Mouse (Mus musculus) myocyte (in vitro differentiated cells): ENCODE measurements around the gene Setd3. TPM values are rescaled to one million over a fixed set of nuclear protein-coding genes. Genes with fewer than 3 reads are reported as not detected.

ENCODE experiments used
- H3K27me3 ChIP-seq: one replicate; pipeline ENCODE4 v1.6.1; 2011; ENCODE audit not compliant: control insufficient read depth, insufficient read depth, insufficient read length
- H3K36me3 ChIP-seq: one replicate; pipeline ENCODE4 v1.6.1; 2011; ENCODE audit not compliant: control insufficient read depth, insufficient read depth
- H3K4me2 ChIP-seq: one replicate; pipeline ENCODE4 v1.6.1; 2011; ENCODE audit warnings: low read depth, control low read depth
- H3K4me3 ChIP-seq: one replicate; pipeline ENCODE4 v1.5.1; 2011; ENCODE audit warnings: mild to moderate bottlenecking, control low read depth, moderate library complexity
- H3K79me2 ChIP-seq: one replicate; pipeline ENCODE4 v1.6.1; 2011; ENCODE audit not compliant: control insufficient read depth, insufficient read depth
- H3ac ChIP-seq: one replicate; pipeline ENCODE4 v1.6.1; 2011; ENCODE audit not compliant: control insufficient read depth, insufficient read length
- CEBPB ChIP-seq: IDR thresholded peaks from 2 replicates; pipeline ENCODE4 v1.6.1; 2011; ENCODE audit warnings: mild to moderate bottlenecking, moderate library complexity; ENCODE audit not compliant: poor library complexity, insufficient read depth, severe bottlenecking
- E2F4 ChIP-seq: IDR thresholded peaks from one replicate; pipeline ENCODE4 v1.6.1; 2011; ENCODE audit warnings: mild to moderate bottlenecking, control low read depth, moderate library complexity; ENCODE audit not compliant: insufficient read depth
- MAX ChIP-seq: IDR thresholded peaks from one replicate; pipeline ENCODE4 v1.6.1; 2011; ENCODE audit warnings: low read depth, mild to moderate bottlenecking, control low read depth
- MYOD1 ChIP-seq, 3 experiments: IDR thresholded peaks; one replicate each; pipeline ENCODE4 v1.6.1; 2011; ENCODE audit warnings: control low read depth in 2 of 3, low read depth in 2 of 3, mild to moderate bottlenecking in 2 of 3, moderate library complexity in 1 of 3; ENCODE audit not compliant: insufficient read length in 2 of 3, control insufficient read depth in 1 of 3
- MYOG ChIP-seq, 3 experiments: IDR thresholded peaks; one replicate each; pipeline ENCODE4 v1.6.1; 2011; ENCODE audit warnings: control low read depth in 2 of 3, low read depth in 2 of 3, mild to moderate bottlenecking in 2 of 3; ENCODE audit not compliant: insufficient read length in 2 of 3, control insufficient read depth in 1 of 3, insufficient read depth in 1 of 3
- POLR2A ChIP-seq: IDR thresholded peaks from one replicate; pipeline ENCODE4 v1.6.1; 2011; ENCODE audit warnings: low read depth, mild to moderate bottlenecking, control low read depth, moderate library complexity; ENCODE audit not compliant: insufficient read length
- POLR2AphosphoS2 ChIP-seq: IDR thresholded peaks from one replicate; pipeline ENCODE4 v1.6.1; 2011; ENCODE audit warnings: low read depth, control low read depth; ENCODE audit not compliant: insufficient read length
- REST ChIP-seq: IDR thresholded peaks from one replicate; pipeline ENCODE4 v1.6.1; 2011; ENCODE audit warnings: mild to moderate bottlenecking, control low read depth, moderate library complexity; ENCODE audit not compliant: insufficient read depth, insufficient read length
- SRF ChIP-seq: IDR thresholded peaks from one replicate; pipeline ENCODE4 v1.6.1; 2011; ENCODE audit warnings: low read depth; ENCODE audit not compliant: control insufficient read depth, insufficient read length
- TCF12 ChIP-seq: IDR thresholded peaks from one replicate; pipeline ENCODE4 v1.6.1; 2011; ENCODE audit warnings: mild to moderate bottlenecking, control low read depth; ENCODE audit not compliant: poor library complexity, insufficient read depth, severe bottlenecking
- TCF3 ChIP-seq: IDR thresholded peaks from one replicate; pipeline ENCODE4 v1.6.1; 2011; ENCODE audit warnings: low read depth, control low read depth; ENCODE audit not compliant: insufficient read length
- USF1 ChIP-seq: IDR thresholded peaks from one replicate; pipeline ENCODE4 v1.6.1; 2011; ENCODE audit warnings: low read depth, mild to moderate bottlenecking, control low read depth, moderate library complexity
- polyA plus RNA-seq: library from polyadenylated mRNA; unstranded; fragments of >200 nt; fragmentation: generic; extraction: Trizol; gene quantifications from one replicate; pipeline ENCODE4 v1.2.1, GENCODE M21; 2012; ENCODE audit warnings: missing spikeins

Gene Setd3
- polyA plus RNA-seq, 1 experiment: 54.0 TPM

DNA sequence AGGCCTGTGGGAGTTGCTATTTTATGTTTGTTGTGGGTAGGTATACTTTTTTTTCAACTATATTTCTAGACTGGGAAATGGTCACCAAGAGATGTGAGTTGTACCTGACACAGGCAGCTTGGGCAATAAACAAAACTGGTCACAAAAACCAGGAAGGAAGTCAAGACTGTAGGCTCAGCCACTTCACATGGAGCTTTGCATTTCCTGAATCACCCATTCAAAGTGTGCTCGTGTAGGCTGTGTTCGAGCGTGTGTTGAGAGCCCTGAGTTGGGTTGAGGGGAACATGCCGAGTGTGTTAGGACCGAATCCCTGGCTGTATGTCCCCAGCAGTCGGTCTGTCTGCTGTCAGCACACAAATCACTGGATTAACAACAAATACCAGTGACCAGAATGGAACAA, 75.8 kb downstream of the Setd3 start:
- TF ChIP-seq USF1 (no peak), POLR2AphosphoS2 (peak; percentile 20), TCF12 (no peak), MYOG (IDR thresholded peaks at IDR 0.05; ENCODE audit: control insufficient read depth in 1 of 3, insufficient read depth in 1 of 3, insufficient read length in 2 of 3, low read depth in 2 of 3) (no peak), MYOD1 (IDR thresholded peaks at IDR 0.05; ENCODE audit: control insufficient read depth in 1 of 3, insufficient read length in 2 of 3, low read depth in 2 of 3) (no peak), CEBPB (no peak), POLR2A (no peak)
- H3K27me3 ChIP-seq: peaks cover 6% of the 10 kb centered on the region
- no peaks in the 10 kb centered on the region for H3K79me2 ChIP-seq
- H3K4me2 ChIP-seq: no peak overlapping the region
- H3K36me3 ChIP-seq: no peaks in the 10 kb centered on the region
- no peak overlapping the region for H3ac ChIP-seq
- no peak overlapping the region for H3K4me3 ChIP-seq

DNA sequence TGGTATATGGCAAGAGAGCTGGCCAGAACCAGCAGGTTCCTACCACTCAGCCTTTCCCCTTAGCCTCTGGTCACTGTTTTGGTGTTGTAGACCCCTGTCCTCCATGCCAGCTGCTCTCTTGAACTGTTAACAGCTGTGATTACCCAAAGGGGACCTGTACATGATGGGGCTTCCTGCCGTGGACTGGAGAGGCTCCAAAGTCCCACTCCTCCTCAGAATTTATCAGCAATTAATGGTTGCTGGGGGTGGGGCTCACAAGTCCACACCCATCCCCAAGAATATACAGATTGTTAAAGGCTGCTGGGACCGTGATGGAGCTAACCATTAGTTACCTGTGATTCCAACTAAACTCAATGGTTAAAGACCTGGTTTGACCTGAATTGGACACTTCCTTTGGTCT, 77.0 kb downstream of the Setd3 start:
- no peaks in the 10 kb centered on the region for H3K79me2 ChIP-seq
- H3ac ChIP-seq: no peak overlapping the region
- TF ChIP-seq CEBPB (no peak), USF1 (no peak), E2F4 (no peak), REST (no peak), MAX (no peak), TCF12 (no peak), MYOD1 (IDR thresholded peaks at IDR 0.05; ENCODE audit: control insufficient read depth in 1 of 3, insufficient read length in 2 of 3, low read depth in 2 of 3) (no peak), POLR2A (no peak), POLR2AphosphoS2 (no peak), TCF3 (no peak), SRF (no peak), MYOG (IDR thresholded peaks at IDR 0.05; ENCODE audit: control insufficient read depth in 1 of 3, insufficient read depth in 1 of 3, insufficient read length in 2 of 3, low read depth in 2 of 3) (no peak)
- no peak overlapping the region for H3K4me3 ChIP-seq
- no peak overlapping the region for H3K4me2 ChIP-seq
- peaks cover 13% of the 10 kb centered on the region for H3K27me3 ChIP-seq
- H3K36me3 ChIP-seq: no peaks in the 10 kb centered on the region

DNA sequence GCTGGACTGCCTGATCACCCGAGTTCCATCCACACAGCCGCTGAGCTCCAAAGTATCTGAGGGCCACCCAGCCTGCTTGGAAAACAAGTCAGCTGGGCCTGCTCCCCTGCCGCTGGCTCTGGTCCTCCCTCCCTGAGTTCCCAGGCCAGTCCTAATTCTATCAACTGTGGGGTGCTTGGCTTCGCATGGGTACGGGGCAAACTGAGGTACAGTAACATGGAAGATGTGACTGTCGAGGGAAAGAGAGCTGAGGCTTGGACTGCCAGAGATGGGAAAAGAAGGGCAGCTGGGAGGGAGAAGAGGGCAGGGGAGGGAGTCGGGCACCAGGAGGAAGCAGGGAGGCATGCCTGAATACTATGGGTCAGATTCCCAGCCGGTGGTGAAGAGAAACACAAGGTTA, 78.9 kb downstream of the Setd3 start:
- Histone ChIP-seq H3ac (no peak overlapping the region), H3K4me3 (no peak overlapping the region), H3K36me3 (no peaks in the 10 kb centered on the region), H3K27me3 (peaks cover 21% of the 10 kb centered on the region), H3K4me2 (no peak overlapping the region), H3K79me2 (no peaks in the 10 kb centered on the region)
- TF ChIP-seq MYOD1 (IDR thresholded peaks at IDR 0.05; ENCODE audit: control insufficient read depth in 1 of 3, insufficient read length in 2 of 3, low read depth in 2 of 3) (no peak), TCF12 (no peak), E2F4 (no peak), POLR2AphosphoS2 (no peak)

DNA sequence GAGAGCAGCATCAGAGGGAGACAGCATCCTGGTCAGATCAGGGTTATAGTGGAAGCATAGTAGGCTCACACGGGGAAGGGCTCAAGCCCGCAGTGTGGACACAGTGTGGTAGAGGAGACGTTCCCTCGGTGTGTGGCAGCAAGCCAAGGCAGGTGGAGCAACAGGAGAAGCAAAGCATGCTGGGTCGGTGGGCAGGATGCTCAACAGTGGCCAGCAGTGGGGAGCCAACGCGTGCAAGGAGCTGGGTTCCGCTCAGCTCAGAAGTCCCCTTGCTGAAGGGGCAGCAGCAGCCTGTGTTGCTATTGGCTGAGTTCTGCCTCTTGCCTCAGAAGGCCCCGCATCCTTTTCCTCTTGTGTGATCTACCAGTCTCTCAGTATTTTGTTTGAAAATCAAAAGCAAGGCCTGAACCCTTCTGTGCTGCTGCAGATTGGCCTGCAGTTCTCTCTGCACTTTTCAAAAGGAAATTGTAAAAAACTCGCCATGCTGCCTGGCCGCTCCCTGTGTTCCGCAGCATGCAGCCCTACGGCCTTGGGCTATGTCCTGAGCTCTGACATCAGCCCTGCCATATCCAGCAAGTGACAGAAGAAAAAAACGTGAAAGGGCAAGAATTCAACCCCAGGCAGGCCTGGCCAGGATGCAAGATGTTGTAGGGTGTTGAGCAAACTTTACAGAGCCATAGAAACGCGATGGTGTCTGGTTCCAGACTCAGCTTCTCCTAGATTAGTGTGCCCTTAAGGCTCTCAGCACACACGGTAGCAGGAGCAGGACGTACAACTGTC, 80.7 kb downstream of the Setd3 start:
- Histone ChIP-seq H3K4me3 (no peak overlapping the region), H3K27me3 (peaks cover 28% of the 10 kb centered on the region), H3K36me3 (no peaks in the 10 kb centered on the region), H3K4me2 (no peak overlapping the region), H3ac (no peak overlapping the region), H3K79me2 (no peaks in the 10 kb centered on the region)
- TF ChIP-seq TCF12 (no peak), MYOG (IDR thresholded peaks at IDR 0.05; ENCODE audit: control insufficient read depth in 1 of 3, insufficient read depth in 1 of 3, insufficient read length in 2 of 3, low read depth in 2 of 3) (no peak), POLR2AphosphoS2 (no peak), MAX (no peak), POLR2A (no peak), E2F4 (no peak), USF1 (no peak), REST (no peak), SRF (no peak), MYOD1 (IDR thresholded peaks at IDR 0.05; ENCODE audit: control insufficient read depth in 1 of 3, insufficient read length in 2 of 3, low read depth in 2 of 3) (no peak), CEBPB (no peak), TCF3 (no peak)

DNA sequence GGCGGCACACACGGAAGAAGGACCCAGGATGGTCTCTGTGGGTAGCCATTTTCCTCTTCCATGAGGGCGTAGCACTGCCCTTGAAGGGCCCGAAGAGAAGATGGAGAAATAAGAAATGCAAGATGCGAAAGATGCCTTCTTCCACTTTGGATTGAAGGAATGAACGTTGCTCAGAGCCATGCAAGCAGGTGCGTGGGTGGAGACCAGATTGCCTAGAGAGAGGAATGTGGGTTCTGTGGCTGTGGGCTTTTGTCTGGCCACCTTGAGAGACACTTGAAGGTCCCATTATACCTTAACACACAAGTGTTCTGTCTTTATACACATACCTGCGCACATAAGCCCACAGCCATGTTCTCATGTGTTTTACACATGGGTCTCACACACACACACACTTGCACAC, 81.5 kb downstream of the Setd3 start:
- Histone ChIP-seq H3K36me3 (no peaks in the 10 kb centered on the region), H3K79me2 (no peaks in the 10 kb centered on the region), H3ac (no peak overlapping the region), H3K4me3 (no peak overlapping the region), H3K27me3 (peaks cover 28% of the 10 kb centered on the region), H3K4me2 (no peak overlapping the region)
- TF ChIP-seq MYOG (IDR thresholded peaks at IDR 0.05; ENCODE audit: control insufficient read depth in 1 of 3, insufficient read depth in 1 of 3, insufficient read length in 2 of 3, low read depth in 2 of 3) (no peak), TCF12 (no peak), SRF (no peak), POLR2AphosphoS2 (no peak), POLR2A (no peak), E2F4 (no peak), MYOD1 (IDR thresholded peaks at IDR 0.05; ENCODE audit: control insufficient read depth in 1 of 3, insufficient read length in 2 of 3, low read depth in 2 of 3) (no peak), REST (no peak), CEBPB (no peak), USF1 (no peak), MAX (no peak)
